Mouse (Mus musculus) heart, postnatal 0 days (tissue): Measurements from ENCODE around the gene Kpna6.

Experiments
- CTCF ChIP-seq: IDR thresholded peaks from 2 replicates; pipeline ENCODE4 v1.5.1; 2016; ENCODE audit warnings: antibody characterized with exemption, control low read depth, low read depth
- EP300 ChIP-seq: IDR thresholded peaks from 2 replicates; pipeline ENCODE4 v1.6.1; 2016; ENCODE audit warnings: antibody characterized with exemption, low read depth

DNA sequence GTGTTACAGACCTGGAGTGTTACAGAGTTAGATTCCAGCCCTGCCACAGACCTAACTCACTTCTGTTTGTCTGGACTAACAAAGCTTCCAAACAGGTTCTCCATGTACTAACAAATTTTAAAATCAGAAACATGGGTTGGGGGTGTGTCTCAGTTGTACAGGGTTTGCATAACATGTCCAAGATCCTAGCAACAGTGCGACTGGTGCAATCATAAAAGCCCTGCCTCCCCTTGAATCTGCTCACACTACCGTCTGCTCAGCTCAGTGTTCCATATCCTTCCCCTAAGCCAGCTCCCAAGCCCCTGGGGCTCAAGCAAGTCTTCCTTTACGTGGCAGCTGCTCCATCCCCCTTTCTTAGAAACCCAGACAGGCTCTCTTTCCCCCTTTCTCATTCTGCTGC is 34.2 kb upstream of the Kpna6 start:
- TF ChIP-seq EP300 (no peak), CTCF (no peak)
